Mouse (Mus musculus) liver, embryonic 15.5 days (tissue): ENCODE measurements around the gene Tmem190. TPM values are rescaled to one million over a fixed set of nuclear protein-coding genes. Genes with fewer than 3 reads are reported as not detected.

Experiments
- ATAC-seq: fragments of 200-750 bp; cut with Nextera tagmentation; 2 replicates; pipeline ENCODE4 v1.8.0; 2017; ENCODE audit warnings: moderate number of reproducible peaks, mild to moderate bottlenecking, moderate library complexity; ENCODE audit not compliant: insufficient read depth
- H3K27ac ChIP-seq: fragments of 300-500 bp; sonication (generic); replicated peaks from 2 replicates; pipeline ENCODE4 v1.5.1; 2015; ENCODE audit warnings: mild to moderate bottlenecking, inconsistent platforms
- H3K27me3 ChIP-seq: fragments of 300-500 bp; sonication (generic); 2 replicates; pipeline ENCODE4 v1.6.1; 2015; ENCODE audit warnings: mild to moderate bottlenecking, inconsistent platforms
- H3K36me3 ChIP-seq: fragments of 300-500 bp; sonication (generic); replicated peaks from 2 replicates; pipeline ENCODE4 v1.6.1; 2015; ENCODE audit warnings: moderate library complexity, mild to moderate bottlenecking, inconsistent platforms
- H3K4me1 ChIP-seq: fragments of 300-500 bp; sonication (generic); replicated peaks from 2 replicates; pipeline ENCODE4 v1.6.1; 2015; ENCODE audit warnings: inconsistent platforms
- H3K4me2 ChIP-seq: fragments of 300-500 bp; sonication (generic); 2 replicates; pipeline ENCODE4 v1.6.1; 2015; ENCODE audit warnings: moderate library complexity, mild to moderate bottlenecking, inconsistent platforms
- H3K4me3 ChIP-seq: fragments of 300-500 bp; sonication (generic); replicated peaks from 2 replicates; pipeline ENCODE4 v1.5.1; 2015; ENCODE audit warnings: mild to moderate bottlenecking, inconsistent platforms
- H3K9ac ChIP-seq: fragments of 300-500 bp; sonication (generic); 2 replicates; pipeline ENCODE4 v1.6.1; 2015; ENCODE audit warnings: moderate library complexity, mild to moderate bottlenecking, inconsistent platforms
- H3K9me3 ChIP-seq: fragments of 300-500 bp; sonication (generic); replicated peaks from 2 replicates; pipeline ENCODE4 v1.6.1; 2016; ENCODE audit warnings: inconsistent platforms
- WGBS: fragments of 180-500 bp; shearing (Covaris S2); methylation state at CpG from one replicate; pipeline ENCODE4 v1.1.7; 2015; ENCODE audit warnings: mixed read lengths; ENCODE audit not compliant: insufficient replicate concordance; 5-methylcytosine and 5-hydroxymethylcytosine counted together
- polyA plus RNA-seq: library from polyadenylated mRNA; unstranded; fragments of >200 nt; fragmentation: Nextera tagmentation; extraction: Ambion mirVana; gene quantifications from 2 replicates; pipeline ENCODE4 v1.2.1, GENCODE M21; 2015

The Tmem190 gene
- polyA plus RNA-seq, 1 experiment from 2014 or later, result 0.21 TPM

DNA sequence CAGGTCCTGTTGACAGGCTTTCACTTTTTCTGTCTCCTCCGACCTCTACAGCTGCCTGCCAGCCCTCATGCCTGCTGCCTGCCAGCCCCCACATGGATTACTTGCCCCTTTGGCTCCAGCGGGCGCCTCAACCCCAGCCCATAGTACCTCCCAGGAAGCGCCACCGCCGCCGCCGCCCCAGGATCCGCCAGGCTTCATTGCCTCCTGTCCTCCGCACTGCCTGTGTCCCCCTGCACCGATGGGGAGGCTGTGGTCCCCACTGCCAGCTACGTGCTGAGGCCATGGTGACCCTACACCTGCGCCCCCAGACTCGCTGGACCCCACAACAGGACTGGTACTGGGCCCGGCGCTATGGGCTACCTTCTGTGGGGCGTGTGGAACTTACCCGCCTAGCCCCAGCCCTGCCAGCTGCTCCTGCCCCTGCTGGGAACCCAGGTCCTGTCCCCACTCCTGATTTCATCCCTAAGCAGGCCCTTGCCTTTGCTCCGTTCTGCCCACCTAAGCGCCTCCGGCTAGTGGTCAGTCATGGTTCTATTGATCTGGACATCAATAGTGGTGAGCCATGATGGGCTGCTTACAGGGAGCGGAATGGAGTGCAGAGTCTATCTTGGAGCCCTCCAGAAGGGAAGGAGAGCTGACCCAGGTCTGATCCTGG, 36.3 kb upstream of the Tmem190 start:
- H3K4me3 ChIP-seq, result peak overlapping the region; percentile 10; the same call in 1 of the 2 replicates
- H3K4me1 ChIP-seq, result peaks cover 98% of the 10 kb centered on the region
- H3K4me2 ChIP-seq, result peak overlapping the region; percentile 56
- ATAC-seq, result no peak
- no peaks in the 10 kb centered on the region for H3K27me3 ChIP-seq
- WGBS, result 83% methylated on average over 22 of the region's 22 CpGs
- no peaks in the 10 kb centered on the region for H3K9me3 ChIP-seq
- 0 out of 2 replicates have a peak overlapping the region, but pooled peaks have one; percentile 12 for H3K9ac ChIP-seq
- peak overlapping the region; percentile 93 for H3K27ac ChIP-seq
- peaks cover 54% of the 10 kb centered on the region for H3K36me3 ChIP-seq

GRCm38 (mm10) chr7:4747156-4747899, 35.4 kb upstream of the Tmem190 start:
- H3K4me3 ChIP-seq, result peak overlapping the region; percentile 10; the same call in 1 of the 2 replicates
- peak overlapping the region; percentile 56 for H3K4me2 ChIP-seq
- WGBS, result 41% methylated on average over 9 of the region's 9 CpGs
- no peaks in the 10 kb centered on the region for H3K9me3 ChIP-seq
- H3K9ac ChIP-seq, result peak overlapping the region; percentile 47
- peaks cover 98% of the 10 kb centered on the region for H3K4me1 ChIP-seq
- peak; percentile 75 for ATAC-seq
- peaks cover 50% of the 10 kb centered on the region for H3K36me3 ChIP-seq
- peak overlapping the region; percentile 93 for H3K27ac ChIP-seq
- H3K27me3 ChIP-seq, result no peaks in the 10 kb centered on the region

GRCm38 (mm10) chr7:4748321-4748720, 34.4 kb upstream of the Tmem190 start:
- Histone ChIP-seq H3K27ac (peak overlapping the region; percentile 93), H3K27me3 (no peaks in the 10 kb centered on the region), H3K36me3 (peaks cover 40% of the 10 kb centered on the region), H3K4me1 (peaks cover 98% of the 10 kb centered on the region), H3K4me3 (no peak overlapping the region), H3K9ac (peak overlapping the region; percentile 47), H3K9me3 (no peaks in the 10 kb centered on the region), H3K4me2 (peak overlapping the region; percentile 56)
- WGBS, result 64% methylated on average over 4 of the region's 4 CpGs
- no peak for ATAC-seq

- peak; percentile 7 for ATAC-seq
- 33% methylated on average over 2 of the region's 2 CpGs for WGBS
- H3K36me3 ChIP-seq, result peaks cover 33% of the 10 kb centered on the region
Measured at GRCm38 (mm10) chr7:4749169-4749568, 33.6 kb upstream of the Tmem190 start.

DNA sequence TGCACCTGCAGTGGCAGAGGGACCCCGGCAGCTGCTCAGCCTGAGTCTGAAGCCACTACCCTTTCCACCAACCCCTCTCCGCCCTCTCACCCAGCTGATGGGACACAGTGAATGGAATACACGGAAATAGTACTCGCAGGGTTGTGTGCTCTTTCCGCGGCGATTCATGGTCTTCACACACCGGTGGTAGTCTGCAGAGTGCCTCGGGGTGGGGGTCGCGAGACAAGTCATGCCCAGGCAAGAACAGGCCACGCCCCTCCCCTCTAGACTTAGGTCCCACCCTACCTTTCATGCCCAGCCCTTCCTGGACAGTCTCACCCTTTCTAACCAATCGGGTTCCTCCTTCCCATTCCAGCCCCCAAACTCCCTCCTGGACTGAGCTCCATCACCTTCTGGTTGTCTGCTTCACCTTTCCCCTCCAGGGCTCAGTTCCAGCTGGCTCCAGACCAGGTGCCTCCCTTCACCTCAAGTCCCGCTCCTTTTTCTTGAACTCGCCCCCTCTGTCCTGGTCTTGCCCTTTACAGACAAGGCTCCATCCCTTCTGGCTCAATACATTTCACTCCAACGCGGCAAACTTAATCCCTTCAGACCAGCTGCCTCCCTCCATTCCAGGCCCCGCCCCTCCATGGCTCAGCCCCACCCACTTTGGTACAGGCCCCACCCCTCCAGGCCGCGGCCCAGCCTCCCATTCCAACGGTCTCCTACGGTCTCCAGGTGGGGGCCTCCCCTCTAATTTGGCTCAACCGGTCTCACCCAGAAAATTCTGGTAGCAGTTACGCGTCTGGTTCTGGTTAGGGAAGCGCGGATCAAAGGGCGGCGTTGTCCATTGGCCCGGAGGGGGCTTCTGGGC, 30.5 kb upstream of the Tmem190 start:
- H3K27ac ChIP-seq, result peak overlapping the region; percentile 88
- peak overlapping the region; percentile 67 for H3K4me3 ChIP-seq
- no peaks in the 10 kb centered on the region for H3K27me3 ChIP-seq
- H3K4me2 ChIP-seq, result peak overlapping the region; percentile 85
- peaks cover 8% of the 10 kb centered on the region for H3K36me3 ChIP-seq
- peak; percentile 75 for ATAC-seq
- H3K4me1 ChIP-seq, result peaks cover 60% of the 10 kb centered on the region
- 3% methylated on average over 30 of the region's 30 CpGs for WGBS
- H3K9me3 ChIP-seq, result no peaks in the 10 kb centered on the region
- peak overlapping the region; percentile 64 for H3K9ac ChIP-seq

More at GRCm38 (mm10) chr7:4749169-4749568, 33.6 kb upstream of the Tmem190 start:
- Histone ChIP-seq H3K9me3 (no peaks in the 10 kb centered on the region), H3K27me3 (no peaks in the 10 kb centered on the region), H3K4me1 (peaks cover 91% of the 10 kb centered on the region), H3K4me2 (peak overlapping the region; percentile 25; the same call in 1 of the 2 replicates), H3K27ac (peak overlapping the region; percentile 93), H3K4me3 (no peak overlapping the region), H3K9ac (peak overlapping the region; percentile 2)

DNA sequence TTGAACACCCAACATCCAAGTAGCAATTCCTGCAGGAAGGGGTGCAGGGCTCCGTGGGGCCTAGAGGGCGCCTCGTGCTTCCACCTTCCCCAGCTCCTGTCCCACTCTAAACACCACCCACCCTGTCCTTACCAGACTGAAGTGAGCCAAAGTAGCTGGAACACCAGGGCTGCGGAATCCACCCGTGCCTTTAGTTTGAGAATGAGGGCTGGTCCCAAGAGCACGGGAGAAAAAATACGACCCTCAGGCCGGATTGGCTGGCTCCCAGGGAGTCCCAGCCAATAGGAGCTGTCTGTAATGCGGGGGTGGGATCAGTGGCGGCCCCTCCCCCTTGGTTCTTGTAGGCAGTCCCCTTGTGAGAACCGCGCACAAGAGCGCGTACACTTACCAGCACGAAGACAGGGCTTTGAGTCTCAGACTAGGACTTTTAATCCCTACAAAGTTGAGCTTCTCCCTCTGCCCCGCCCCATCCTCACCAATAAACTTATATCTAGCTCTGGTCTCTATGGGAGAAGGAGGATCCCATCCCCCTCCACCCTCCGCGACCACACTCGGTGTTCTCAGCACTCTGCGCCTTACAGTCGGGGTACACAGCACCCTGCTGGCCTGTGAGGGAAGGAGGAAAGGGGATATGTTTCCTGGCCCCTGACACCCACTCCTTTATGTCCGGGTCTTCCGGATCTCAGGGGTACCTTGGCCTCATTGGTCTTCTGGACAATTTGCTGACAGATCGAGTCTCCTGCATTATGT, 29.7 kb upstream of the Tmem190 start, which contains the start of gene Cox6b2:
Cox6b2 (minus strand) TSS at position 274 of the 750 bp plus-strand sequence.
- no peaks in the 10 kb centered on the region for H3K9me3 ChIP-seq
- H3K9ac ChIP-seq, result peak within 1 kb of the TSS; percentile 64
- H3K27me3 ChIP-seq, result no peaks in the 10 kb centered on the region
- H3K4me1 ChIP-seq, result peaks cover 52% of the 10 kb centered on the region
- 3% methylated on average over 24 of the region's 24 CpGs for WGBS
- H3K4me3 ChIP-seq, result peak within 1 kb of the TSS; percentile 67
- H3K4me2 ChIP-seq, result peak within 1 kb of the TSS; percentile 85
- peak within 1 kb of the TSS; percentile 88 for H3K27ac ChIP-seq
- H3K36me3 ChIP-seq, result peaks cover 8% of the 10 kb centered on the region
- ATAC-seq, result peak; percentile 80

- ATAC-seq, result no peak
- WGBS, result 41% methylated on average over 1 of the region's 1 CpGs
Measured at GRCm38 (mm10) chr7:4759670-4760069, 23.1 kb upstream of the Tmem190 start.

GRCm38 (mm10) chr7:4764946-4765710, 17.6 kb upstream of the Tmem190 start:
- Histone ChIP-seq H3K4me2 (0 out of 2 replicates have a peak overlapping the region, but pooled peaks have one; percentile 8), H3K36me3 (no peaks in the 10 kb centered on the region), H3K9me3 (no peaks in the 10 kb centered on the region), H3K9ac (no peak overlapping the region), H3K4me1 (no peaks in the 10 kb centered on the region), H3K27me3 (peaks cover 38% of the 10 kb centered on the region), H3K4me3 (no peak overlapping the region), H3K27ac (no peak overlapping the region)
- 21% methylated on average over 4 of the region's 4 CpGs for WGBS
- ATAC-seq, result no peak

More at GRCm38 (mm10) chr7:4759670-4760069, 23.1 kb upstream of the Tmem190 start:
- Histone ChIP-seq H3K9ac (no peak overlapping the region), H3K36me3 (no peaks in the 10 kb centered on the region), H3K4me1 (no peaks in the 10 kb centered on the region), H3K27ac (no peak overlapping the region), H3K9me3 (no peaks in the 10 kb centered on the region), H3K4me2 (no peak overlapping the region), H3K4me3 (no peak overlapping the region), H3K27me3 (peaks cover 25% of the 10 kb centered on the region; the same call in 1 of the 2 replicates)

GRCm38 (mm10) chr7:4771202-4771601, 11.5 kb upstream of the Tmem190 start, which contains the start of gene Fam71e2:
Fam71e2 (minus strand) TSS chr7:4771302.
- no peaks in the 10 kb centered on the region for H3K4me1 ChIP-seq
- H3K27ac ChIP-seq, result no peak within 1 kb of the TSS
- no peaks in the 10 kb centered on the region for H3K36me3 ChIP-seq
- H3K9me3 ChIP-seq, result no peaks in the 10 kb centered on the region
- no peak for ATAC-seq
- no peak within 1 kb of the TSS for H3K4me2 ChIP-seq
- 53% methylated on average over 5 of the region's 5 CpGs for WGBS
- H3K4me3 ChIP-seq, result no peak within 1 kb of the TSS
- H3K9ac ChIP-seq, result no peak within 1 kb of the TSS
- peaks cover 50% of the 10 kb centered on the region for H3K27me3 ChIP-seq
